Mouse (Mus musculus) intestine, postnatal 0 days (tissue): ENCODE measurements around the gene Apol8. TPM values are rescaled to one million over a fixed set of nuclear protein-coding genes. Genes with fewer than 3 reads are reported as not detected.
A peak's percentile ranks its signal among the peaks of the same experiment; 100 is the strongest.
"Not testable (repeated sequence)": the region's sequence is repeated elsewhere in the genome, so short reads cannot be mapped to it uniquely, and the experiment has no call there.

Experiments
- ATAC-seq: fragments of 200-750 bp; cut with Nextera tagmentation; 2 replicates; pipeline ENCODE4 v1.8.0; 2017; ENCODE audit warnings: mild to moderate bottlenecking, moderate TSS enrichment, moderate library complexity
- H3K27ac ChIP-seq: fragments of 300-500 bp; sonication (generic); 2 replicates; pipeline ENCODE4 v1.5.1; 2014; ENCODE audit warnings: mild to moderate bottlenecking, low read depth, low read length, moderate library complexity
- H3K27me3 ChIP-seq: fragments of 300-500 bp; sonication (generic); replicated peaks from 2 replicates; pipeline ENCODE4 v1.6.1; 2014; ENCODE audit warnings: low read length, mixed read lengths; ENCODE audit not compliant: control insufficient read depth, insufficient read depth
- H3K36me3 ChIP-seq: fragments of 300-500 bp; sonication (generic); 2 replicates; pipeline ENCODE4 v1.6.1; 2014; ENCODE audit warnings: mild to moderate bottlenecking, moderate library complexity; ENCODE audit not compliant: control insufficient read depth, insufficient read depth
- H3K4me1 ChIP-seq: fragments of 300-500 bp; sonication (generic); replicated peaks from 2 replicates; pipeline ENCODE4 v1.6.1; 2014; ENCODE audit warnings: antibody characterized with exemption, low read length, mixed read lengths; ENCODE audit not compliant: control insufficient read depth, insufficient read depth
- H3K4me2 ChIP-seq: fragments of 300-500 bp; sonication (generic); replicated peaks from 2 replicates; pipeline ENCODE4 v1.6.1; 2014; ENCODE audit warnings: low read depth, mild to moderate bottlenecking, moderate library complexity
- H3K4me3 ChIP-seq: fragments of 300-500 bp; sonication (generic); 2 replicates; pipeline ENCODE4 v1.5.1; 2014; ENCODE audit warnings: low read depth, low read length
- H3K9ac ChIP-seq: fragments of 300-500 bp; sonication (generic); 2 replicates; pipeline ENCODE4 v1.6.1; 2014; ENCODE audit warnings: mild to moderate bottlenecking, low read depth, low read length
- H3K9me3 ChIP-seq: fragments of 300-500 bp; sonication (generic); 2 replicates; pipeline ENCODE4 v1.6.1; 2016; ENCODE audit warnings: mixed run types; ENCODE audit not compliant: control insufficient read depth
- CTCF ChIP-seq: sonication (generic); IDR thresholded peaks from 2 replicates; pipeline ENCODE4 v1.5.1; 2016; ENCODE audit warnings: low read depth, mild to moderate bottlenecking, control low read depth, antibody characterized with exemption, moderate library complexity
- WGBS: fragments of 180-500 bp; shearing (Covaris S2); extraction: QIAGEN DNeasy Blood & Tissue Kit; methylation state at CpG from one replicate; pipeline ENCODE4 v1.1.7; 2014; 5-methylcytosine and 5-hydroxymethylcytosine counted together
- polyA plus RNA-seq: library from polyadenylated mRNA; unstranded; fragments of >200 nt; fragmentation: Nextera tagmentation; extraction: Ambion mirVana; gene quantifications from 2 replicates; pipeline ENCODE4 v1.2.1, GENCODE M21; 2015

The Apol8 gene
- polyA plus RNA-seq, 1 experiment from 2014 or later, result not detected

GRCm38 (mm10) chr15:77749717-77750116, 7.1 kb downstream of the Apol8 start:
- no peak overlapping the region for H3K4me3 ChIP-seq
- TF ChIP-seq CTCF, result no peak
- peaks cover 69% of the 10 kb centered on the region for H3K27me3 ChIP-seq
- 90% methylated on average over 10 of the region's 10 CpGs for WGBS
- no peak overlapping the region for H3K27ac ChIP-seq
- no peak overlapping the region for H3K9ac ChIP-seq
- peaks cover 3% of the 10 kb centered on the region; the same call in 1 of the 2 replicates for H3K9me3 ChIP-seq
- no peaks in the 10 kb centered on the region for H3K36me3 ChIP-seq
- no peaks in the 10 kb centered on the region for H3K4me1 ChIP-seq
- H3K4me2 ChIP-seq, result no peak overlapping the region
- no peak for ATAC-seq

GRCm38 (mm10) chr15:77748414-77748813, 8.4 kb downstream of the Apol8 start:
- H3K4me3 ChIP-seq, result no peak overlapping the region
- WGBS, result 85% methylated on average over 3 of the region's 3 CpGs
- H3K9me3 ChIP-seq, result peaks cover 3% of the 10 kb centered on the region; the same call in 1 of the 2 replicates
- H3K27me3 ChIP-seq, result peaks cover 69% of the 10 kb centered on the region
- H3K9ac ChIP-seq, result no peak overlapping the region
- no peaks in the 10 kb centered on the region for H3K36me3 ChIP-seq
- no peak overlapping the region for H3K27ac ChIP-seq
- H3K4me2 ChIP-seq, result no peak overlapping the region
- no peaks in the 10 kb centered on the region for H3K4me1 ChIP-seq
- no peak for ATAC-seq
- no peak for TF ChIP-seq CTCF

- H3K27ac ChIP-seq, result no peak overlapping the region
- no peak for TF ChIP-seq CTCF
- H3K4me1 ChIP-seq, result no peaks in the 10 kb centered on the region
- H3K4me2 ChIP-seq, result no peak overlapping the region
- no peak overlapping the region for H3K9ac ChIP-seq
- no peaks in the 10 kb centered on the region for H3K36me3 ChIP-seq
- no peak for ATAC-seq
- H3K4me3 ChIP-seq, result no peak overlapping the region
- peaks cover 3% of the 10 kb centered on the region; the same call in 1 of the 2 replicates for H3K9me3 ChIP-seq
- peaks cover 59% of the 10 kb centered on the region for H3K27me3 ChIP-seq
- WGBS, result 96% methylated on average over 1 of the region's 1 CpGs
Observed at GRCm38 (mm10) chr15:77746326-77746725, 10.5 kb downstream of the Apol8 start.

GRCm38 (mm10) chr15:77745081-77745480, 11.7 kb downstream of the Apol8 start:
- H3K27ac ChIP-seq, result no peak overlapping the region
- TF ChIP-seq CTCF, result no peak
- H3K4me3 ChIP-seq, result no peak overlapping the region
- H3K9me3 ChIP-seq, result peaks cover 3% of the 10 kb centered on the region; the same call in 1 of the 2 replicates
- H3K36me3 ChIP-seq, result no peaks in the 10 kb centered on the region
- no peak overlapping the region for H3K4me2 ChIP-seq
- H3K4me1 ChIP-seq, result no peaks in the 10 kb centered on the region
- H3K9ac ChIP-seq, result no peak overlapping the region
- no peak for ATAC-seq
- H3K27me3 ChIP-seq, result peaks cover 49% of the 10 kb centered on the region

- Histone ChIP-seq H3K36me3 (no peaks in the 10 kb centered on the region), H3K4me1 (no peaks in the 10 kb centered on the region), H3K9ac (no peak overlapping the region), H3K27ac (no peak overlapping the region), H3K9me3 (peaks cover 3% of the 10 kb centered on the region; the same call in 1 of the 2 replicates), H3K27me3 (peaks cover 45% of the 10 kb centered on the region), H3K4me3 (no peak overlapping the region), H3K4me2 (no peak overlapping the region)
- 16% methylated on average over 5 of the region's 5 CpGs for WGBS
- TF ChIP-seq CTCF, result no peak
- no peak for ATAC-seq
Observed at GRCm38 (mm10) chr15:77744632-77745031, 12.2 kb downstream of the Apol8 start.

GRCm38 (mm10) chr15:77741556-77741955, 15.2 kb downstream of the Apol8 start:
- H3K4me1 ChIP-seq, H3K9ac ChIP-seq, H3K9me3 ChIP-seq, H3K27ac ChIP-seq, H3K4me3 ChIP-seq, H3K4me2 ChIP-seq, H3K36me3 ChIP-seq: not testable (repeated sequence)
- WGBS, result 62% methylated on average over 6 of the region's 6 CpGs
- peaks cover 17% of the 10 kb centered on the region for H3K27me3 ChIP-seq
- peak; percentile 68 for ATAC-seq
